Mouse (Mus musculus): ENCODE measurements at regions not wholly inside any gene's neighbourhood (a gene's known extent, or its start where the extent isn't known, plus 50 kb on each side); places are given as distances from the start of the nearest gene placed in this dataset.

DNA sequence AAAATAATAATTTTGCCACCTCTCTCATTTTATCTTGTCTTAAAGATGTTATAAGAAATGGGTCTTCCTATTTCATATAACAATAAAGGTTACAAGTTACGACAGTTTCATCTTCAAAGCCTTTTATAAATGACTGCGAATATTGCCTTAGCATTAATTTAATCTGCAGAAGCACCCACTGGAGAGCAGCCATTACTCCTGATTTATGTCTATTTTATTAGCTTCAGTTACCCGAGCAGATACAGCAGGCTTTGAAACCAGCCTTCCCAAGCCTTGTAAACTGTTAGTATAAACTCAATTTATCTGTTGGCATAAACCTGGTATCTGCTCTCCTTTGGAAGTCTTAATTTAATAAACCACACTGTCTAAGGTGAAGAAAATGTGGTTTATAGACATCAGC is 2851.6 kb upstream of the Gm6569 start:
- DNase-seq (ENCODE audit: low read depth) = no peak

DNA sequence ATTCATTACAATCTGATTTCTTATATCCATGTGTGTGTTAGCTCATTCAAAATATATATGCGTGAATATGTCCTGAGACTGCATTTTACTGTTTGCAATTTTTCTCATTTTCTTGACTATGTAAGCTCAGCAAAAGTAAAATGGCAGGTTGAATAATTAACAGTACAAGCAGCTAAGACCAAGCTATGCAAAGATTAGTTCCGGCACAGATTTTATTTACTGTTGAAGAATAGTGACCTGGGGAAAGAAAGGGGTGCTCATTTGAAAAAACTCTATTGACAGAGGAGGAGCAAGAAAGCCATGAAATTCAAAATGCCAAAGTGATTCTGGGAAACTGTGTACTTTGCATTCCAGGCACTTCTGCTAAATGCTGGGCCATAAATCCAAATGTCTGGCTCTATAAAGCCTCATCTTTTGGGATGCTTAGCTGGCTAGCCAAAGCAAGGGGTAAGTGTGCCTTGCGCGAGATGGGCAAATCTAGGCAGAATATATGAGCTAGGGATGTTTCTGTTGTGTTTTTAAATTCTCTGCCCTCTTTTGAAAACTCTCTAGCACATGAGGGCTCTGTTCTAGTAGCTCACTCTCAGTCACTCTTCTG is 2846.3 kb upstream of the Gm6569 start:
- DNase-seq (ENCODE audit: low read depth) = no peak

DNA sequence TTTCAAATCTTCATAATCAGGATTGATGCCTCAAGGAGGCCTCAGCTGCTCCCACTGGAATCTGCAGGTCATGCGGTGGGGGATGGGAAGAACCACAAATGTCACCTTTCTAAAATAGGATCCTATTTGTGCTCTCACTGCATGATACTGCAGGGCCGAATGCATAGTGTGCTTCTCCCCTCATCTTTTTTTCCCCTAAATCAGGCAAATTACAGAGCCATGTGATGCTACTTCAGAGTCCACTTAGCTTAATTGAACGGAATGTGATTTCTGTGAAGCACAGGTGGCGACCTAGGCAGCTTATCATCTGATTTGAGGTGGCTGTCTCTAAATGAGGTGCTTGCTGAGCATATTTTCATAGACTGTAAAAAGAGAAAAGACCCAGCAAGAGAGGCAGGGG is 2841.0 kb upstream of the Gm6569 start:
- DNase-seq (ENCODE audit: low read depth) = no peak

DNA sequence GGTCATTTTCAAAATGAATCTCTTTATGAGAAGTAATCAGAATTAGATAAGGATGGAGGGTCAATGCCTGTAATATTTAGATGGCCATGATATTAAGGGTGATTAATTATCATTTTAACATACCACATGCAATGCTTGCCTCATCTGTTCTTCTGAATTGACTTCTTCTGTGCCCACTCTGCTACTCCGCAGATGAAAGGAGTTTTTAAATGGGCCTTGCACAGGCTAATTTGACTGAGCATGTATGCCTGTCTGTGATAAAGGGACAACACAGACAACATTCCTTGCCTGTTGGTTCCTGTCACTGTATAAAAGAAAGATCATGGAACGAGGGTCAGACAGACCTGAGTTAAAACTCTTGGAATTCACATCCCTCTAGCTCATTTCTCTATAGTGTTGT is 2824.0 kb upstream of the Gm6569 start:
- no peak for DNase-seq (ENCODE audit: low read depth)

DNA sequence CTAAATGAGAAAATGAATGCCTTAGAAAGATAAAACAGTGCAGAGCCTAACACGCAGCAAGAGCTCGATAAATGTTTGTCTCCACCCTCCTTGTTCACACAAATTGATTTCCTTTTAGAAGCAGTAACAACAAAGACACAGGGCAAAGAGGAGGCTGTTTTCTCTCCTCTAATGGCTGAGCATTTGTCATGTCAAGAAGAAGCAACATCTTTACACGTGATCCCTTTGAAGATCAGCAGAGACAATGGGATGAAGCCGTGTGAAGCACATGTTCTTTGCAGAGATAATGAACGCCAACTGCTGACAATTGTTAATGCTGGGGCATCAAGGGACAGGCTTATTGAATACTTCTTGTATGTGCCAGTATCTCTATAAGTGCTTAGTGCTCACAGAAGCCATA is 2823.6 kb upstream of the Gm6569 start:
- DNase-seq (ENCODE audit: low read depth) = no peak

DNA sequence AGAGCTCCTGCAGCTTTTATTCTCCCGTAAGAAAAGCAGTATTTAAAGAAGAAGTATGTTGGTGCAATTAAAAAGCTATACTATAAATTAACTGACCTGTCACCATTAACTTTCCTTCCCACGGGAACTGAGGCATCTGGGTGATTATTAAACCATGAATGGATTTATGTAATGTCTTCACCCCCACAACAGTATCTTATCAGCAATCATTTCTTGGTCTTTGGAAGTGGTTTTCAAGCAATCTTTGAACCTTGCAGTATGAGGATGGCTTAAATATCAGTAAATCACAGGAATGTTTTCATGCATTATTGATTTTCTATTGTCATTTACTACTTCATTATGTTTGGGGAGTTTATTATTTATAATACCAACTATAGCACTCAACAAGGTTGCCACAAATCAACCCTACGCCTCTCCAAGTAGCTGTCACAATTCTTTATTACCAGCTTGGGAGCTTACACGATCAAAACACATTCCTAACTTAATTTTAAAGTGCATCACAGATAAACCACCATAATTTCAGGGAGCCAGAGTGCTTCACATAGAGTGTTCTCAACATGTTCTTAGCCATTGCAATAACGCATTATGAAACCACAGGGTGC is 2780.0 kb upstream of the Gm6569 start:
- DNase-seq (ENCODE audit: low read depth) = no peak

DNA sequence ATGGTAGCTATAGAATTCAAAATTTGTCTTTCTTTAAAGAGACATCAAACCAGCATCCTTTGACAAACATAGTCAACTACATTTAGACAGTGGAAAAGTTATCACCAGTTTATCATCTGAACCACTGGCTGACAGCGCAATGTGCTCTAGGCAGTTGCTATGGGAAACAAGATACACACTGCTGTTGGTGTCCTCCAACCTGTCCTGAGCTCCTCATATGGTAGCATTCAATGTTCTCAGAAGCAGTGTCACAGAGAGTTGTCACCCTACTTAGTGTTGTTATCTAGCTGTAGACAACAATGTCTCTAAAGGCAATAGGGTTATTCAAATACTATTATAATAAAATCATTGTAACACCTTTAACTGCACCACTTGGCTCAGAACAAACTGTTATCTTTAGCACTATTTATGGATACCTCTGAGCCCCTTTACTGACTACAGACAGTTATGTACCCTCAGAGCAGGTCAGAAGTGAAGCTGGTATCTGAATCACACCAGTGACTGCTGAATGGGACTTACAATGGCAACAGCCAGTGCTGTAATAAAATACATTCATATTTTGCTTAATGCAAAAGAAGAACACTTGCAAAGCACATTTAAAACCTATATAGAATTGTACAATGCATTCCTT is 2747.9 kb upstream of the Gm6569 start:
- no peak for DNase-seq (ENCODE audit: low read depth)

DNA sequence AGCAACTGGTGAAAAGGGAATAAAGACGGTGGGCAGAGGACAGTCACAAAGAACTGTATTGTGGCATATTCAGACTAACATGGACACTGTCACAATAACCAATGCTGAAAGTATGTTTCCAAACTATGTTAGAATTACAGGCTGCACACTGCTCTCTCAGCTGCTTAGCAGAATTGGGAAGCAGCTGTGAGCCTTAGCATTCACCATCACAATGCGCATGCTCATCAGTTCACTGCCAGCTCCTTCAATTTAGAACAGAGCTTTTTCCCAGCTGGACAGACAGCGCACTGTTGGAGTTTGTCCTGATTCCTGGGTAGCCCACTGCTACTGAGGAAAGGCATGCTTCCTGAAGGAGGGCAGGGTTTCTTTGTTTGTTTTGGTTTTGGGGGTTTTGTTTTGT is 2735.2 kb upstream of the Gm6569 start:
- DNase-seq (ENCODE audit: low read depth) = no peak

DNA sequence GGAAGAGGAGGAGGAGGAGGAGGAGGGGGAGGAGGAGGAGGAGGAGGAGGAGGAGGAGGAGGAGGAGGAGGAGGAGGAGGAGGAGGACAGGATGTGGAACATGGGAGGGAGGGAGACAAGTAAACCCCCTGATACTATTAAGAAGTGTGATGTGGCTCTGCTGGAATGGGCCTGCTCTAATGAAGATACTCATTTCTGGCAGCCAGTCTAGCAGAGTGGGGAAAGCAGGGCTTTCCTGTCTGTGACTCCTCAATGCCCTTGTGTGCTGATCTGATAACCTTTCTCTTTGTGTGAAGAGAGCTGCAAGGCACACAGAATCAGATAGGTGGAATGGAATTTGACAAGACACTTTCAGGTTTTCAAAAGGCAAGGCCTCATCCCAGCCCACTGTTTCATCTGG is 2704.6 kb upstream of the Gm6569 start:
- no peak for DNase-seq (ENCODE audit: low read depth)

DNA sequence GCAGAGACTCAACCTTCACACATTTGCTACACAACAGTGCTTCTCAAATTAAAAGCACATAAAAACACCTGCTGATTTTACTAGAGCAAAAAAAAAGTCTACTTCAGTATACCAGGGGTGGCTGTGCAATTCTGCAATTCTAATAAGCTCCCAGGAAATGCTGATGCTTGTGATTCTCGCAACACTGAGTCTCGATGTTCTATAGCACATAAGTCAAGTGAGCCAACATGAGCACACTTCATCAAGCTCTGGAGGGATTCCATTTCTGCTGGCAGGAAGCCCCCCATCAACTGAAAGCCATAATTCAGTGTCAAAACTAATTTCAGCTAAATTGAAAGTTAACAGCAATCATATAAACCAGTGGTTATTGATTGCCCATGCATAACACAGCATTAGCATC is 2676.7 kb upstream of the Gm6569 start:
- DNase-seq (ENCODE audit: low read depth) = no peak

DNA sequence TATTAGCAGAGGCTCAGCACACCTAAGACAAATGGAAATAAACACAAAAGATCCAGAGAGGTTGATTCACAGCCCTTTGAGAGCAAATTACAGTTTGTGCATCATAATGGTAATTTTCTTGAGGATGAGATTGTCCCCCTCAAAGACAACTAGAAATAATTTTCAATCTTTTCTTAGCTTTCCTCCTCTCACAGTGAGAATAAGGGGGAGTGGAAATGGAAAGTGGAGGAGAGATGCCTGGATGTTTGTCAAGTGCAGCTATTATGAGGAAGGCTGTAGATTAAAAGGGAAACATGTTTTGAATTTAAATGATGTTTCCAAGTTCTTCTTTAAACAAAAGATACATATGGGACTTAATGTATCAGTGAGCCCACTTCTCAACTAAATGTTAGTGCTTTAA is 2672.3 kb upstream of the Gm6569 start:
- DNase-seq (ENCODE audit: low read depth) = no peak

DNA sequence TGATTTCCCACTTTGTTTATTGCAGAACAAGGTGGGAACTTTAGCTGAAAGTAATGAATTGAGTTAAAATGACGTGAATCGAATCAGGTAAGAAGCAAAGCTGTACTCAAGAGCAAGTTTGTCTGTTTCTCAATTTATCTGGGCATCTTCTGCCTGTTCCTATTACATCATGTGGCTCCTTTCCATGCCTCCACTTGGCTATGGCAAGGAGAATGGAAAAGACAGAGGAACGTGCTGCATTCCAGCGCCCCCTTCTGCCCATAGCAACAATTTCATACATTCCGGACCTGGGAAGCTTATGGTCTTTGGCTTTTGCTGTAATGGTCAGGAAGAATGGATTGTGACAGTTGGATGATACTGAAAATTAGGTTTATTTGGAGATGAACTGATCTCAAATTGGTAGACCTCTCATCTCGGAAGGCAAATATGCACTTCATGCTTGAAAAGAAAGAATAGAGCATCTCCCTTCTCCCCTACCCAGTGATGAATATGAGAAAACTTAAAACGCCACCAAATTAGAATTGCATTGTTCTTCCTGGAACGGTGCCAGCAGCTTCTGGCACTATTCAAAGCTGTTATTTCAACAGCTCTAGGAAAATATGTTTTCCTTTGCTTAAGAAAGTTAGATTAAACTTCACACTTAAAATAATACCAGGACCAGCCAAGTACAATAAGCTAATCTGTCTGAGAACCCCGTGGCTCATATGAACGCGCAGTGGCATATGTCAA is 2639.2 kb upstream of the Gm6569 start:
- peak; percentile 45 for DNase-seq (ENCODE audit: low read depth)

DNA sequence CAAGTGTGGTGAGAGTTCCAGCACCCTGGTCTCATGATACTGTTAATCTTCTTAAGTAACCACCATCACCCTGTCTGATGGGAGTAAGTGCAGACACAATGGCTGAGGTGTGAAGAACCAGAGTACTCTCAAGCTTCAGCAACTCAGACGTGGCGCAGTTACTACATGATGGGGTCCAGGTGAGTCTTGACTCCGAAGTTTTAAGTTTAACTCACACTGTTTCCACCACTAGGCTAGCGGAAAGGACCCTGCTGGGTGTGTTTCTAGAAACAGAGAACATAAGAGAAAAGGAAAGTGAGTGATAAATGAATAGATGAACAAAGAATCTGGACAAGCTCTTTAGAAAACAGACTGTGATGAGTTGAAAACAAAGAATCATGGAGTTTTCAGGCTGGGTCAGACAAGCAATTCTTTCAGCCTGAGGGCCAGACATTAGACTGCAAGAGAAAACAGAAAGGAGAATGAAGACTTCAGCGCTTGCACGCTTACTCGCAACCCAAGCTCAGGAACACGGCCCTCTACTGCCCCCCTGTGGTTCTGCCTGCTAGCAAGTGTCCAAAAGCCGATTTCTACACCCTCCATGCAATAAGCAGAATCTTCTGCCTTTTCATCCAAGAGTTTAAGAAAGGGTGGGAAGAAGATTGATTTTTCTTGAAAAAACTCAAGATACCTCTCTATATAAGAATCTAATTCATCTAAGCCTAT is 2593.6 kb upstream of the Gm6569 start:
- DNase-seq (ENCODE audit: low read depth) = peak; percentile 84

DNA sequence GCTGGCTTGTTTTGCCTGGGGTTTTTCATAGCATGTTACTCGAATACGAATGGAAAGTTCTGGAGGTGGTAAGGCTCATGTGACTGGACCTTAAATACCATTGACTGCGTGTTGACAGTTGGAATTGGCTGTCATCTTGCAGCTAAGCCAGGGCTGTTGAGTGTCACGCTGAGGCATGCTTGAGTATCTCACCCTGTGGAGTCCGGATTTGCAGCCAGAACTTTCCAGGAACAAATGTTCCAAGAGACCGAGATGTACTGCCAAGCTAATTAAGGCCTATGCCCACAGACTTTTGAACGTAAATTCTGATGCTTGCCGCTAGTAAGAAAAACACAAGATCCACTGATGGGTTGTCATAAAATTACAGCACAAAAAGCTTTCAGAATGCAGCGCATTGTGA is 2590.8 kb upstream of the Gm6569 start:
- DNase-seq (ENCODE audit: low read depth) = peak; percentile 4

DNA sequence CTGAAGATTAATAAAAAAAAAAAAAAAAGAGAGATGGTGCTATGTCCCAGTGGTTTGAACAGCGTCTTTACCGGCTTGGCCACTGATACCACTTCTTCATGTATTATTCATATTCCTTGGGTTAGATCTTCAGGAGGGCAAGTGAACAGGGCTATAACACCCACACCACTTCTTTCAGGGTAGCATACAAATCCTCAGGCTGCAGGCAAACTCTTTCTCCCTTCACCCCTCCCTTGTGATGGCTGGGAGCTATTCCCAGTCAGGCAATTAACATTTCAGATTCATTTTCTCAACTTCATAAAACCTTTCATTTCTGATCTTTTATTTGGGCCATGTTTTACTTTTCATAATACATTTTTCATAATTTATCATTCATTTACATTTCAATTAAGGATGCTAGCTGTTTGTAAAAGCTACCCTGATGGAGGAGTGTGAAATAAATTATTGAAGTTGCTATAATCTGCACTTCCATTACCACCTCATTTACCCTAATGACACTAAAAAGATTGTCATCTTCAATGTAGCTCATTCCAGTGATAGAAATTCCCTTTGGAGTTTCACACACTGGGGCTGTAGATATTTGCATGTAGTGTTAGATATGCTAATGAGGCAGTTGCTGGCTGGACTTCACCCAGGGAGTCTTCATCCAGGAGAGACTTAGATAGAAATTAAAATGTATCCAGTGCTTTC is 2558.3 kb upstream of the Gm6569 start:
- DNase-seq (ENCODE audit: low read depth) = no peak

DNA sequence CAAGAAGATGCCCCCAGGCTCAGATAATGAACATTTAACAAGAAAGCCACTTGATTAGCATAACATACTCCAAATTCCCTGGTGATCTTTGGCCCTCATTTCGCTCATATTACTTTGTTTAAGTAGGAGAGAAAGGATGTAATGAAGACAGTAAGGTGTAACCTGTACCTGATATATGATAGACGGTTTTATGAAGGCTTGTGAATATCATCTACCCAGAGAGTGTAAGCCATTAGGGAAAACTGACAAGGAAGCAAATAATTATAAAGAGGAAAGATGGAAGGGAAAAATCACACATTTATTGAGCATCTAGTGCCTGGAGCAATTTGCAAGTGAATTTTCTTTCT is 2557.8 kb upstream of the Gm6569 start:
- DNase-seq (ENCODE audit: low read depth) = no peak

DNA sequence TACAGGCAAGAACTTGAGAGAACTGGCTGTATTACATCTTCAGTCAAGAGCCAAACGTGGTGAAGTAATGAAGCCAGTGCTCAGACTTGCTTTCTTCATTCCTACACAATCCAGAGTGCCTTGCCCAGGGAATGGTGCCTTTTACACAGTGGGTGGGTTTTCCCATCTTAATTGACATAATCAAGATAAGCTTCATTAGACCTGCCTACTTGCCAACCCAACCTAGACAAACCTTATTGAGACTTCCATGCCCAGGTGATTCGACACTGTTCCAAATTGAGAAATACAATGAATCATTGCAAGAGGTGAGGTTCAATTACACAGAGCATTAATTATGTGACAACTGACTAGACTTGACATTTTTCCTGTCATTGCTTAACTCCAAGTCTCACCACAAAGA is 2557.0 kb upstream of the Gm6569 start:
- no peak for DNase-seq (ENCODE audit: low read depth)

DNA sequence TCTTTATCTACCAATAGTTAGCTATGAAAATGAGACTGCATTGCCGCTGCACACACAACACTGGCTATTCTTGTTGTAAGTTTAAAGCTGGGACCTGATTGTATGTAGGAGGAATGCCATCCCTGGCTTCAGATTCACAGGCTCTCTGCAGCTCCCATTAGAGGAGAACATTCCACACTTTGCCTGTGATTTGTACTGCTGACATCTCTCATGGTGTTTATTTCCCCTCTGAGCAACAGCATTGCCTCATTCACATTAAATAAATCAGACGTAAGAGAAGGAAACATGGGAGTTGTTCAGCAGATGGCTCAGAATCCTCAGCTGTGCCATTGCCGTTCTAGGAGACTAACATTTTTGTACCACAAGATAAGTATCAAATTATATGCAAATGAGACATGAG is 2550.6 kb upstream of the Gm6569 start:
- DNase-seq (ENCODE audit: low read depth) = no peak

DNA sequence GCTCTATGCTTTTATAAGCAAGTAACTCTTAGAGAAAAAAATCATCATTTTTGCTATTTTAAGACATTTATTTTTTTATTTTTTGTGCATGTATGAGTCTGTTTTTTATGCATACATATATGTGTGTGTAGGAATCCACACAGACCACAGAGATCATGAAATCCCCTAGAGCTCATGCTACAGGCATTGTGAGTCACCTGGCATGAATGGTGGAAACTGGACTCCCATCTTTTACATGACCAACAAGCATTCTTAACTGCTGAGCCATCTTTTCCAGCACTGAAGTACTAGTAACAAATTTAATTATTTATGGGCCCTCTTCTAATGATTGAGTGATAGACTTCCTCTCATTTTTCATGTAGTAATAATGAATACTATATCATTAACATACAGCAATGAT is 2531.8 kb upstream of the Gm6569 start:
- DNase-seq (ENCODE audit: low read depth) = peak; percentile 68

DNA sequence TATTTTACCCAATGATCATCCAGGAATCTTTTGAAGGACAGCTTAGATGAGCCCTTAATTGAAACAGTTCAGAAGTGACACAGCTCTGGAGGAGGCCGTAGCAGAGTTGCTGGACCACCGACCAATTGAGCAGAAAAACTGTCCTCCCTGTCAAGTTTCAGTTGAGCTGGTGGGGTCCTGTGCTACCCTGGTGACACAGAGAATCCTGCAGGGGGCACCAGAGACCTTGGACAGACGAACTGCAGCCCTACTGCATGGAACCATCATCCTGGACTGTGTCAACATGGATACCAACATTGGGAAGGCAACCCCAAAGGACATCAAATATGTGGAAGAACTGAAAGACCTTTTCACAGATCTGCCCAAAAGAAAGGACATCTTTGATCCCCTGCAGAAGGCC is 2524.1 kb upstream of the Gm6569 start:
- DNase-seq (ENCODE audit: low read depth) = peak; percentile 32

DNA sequence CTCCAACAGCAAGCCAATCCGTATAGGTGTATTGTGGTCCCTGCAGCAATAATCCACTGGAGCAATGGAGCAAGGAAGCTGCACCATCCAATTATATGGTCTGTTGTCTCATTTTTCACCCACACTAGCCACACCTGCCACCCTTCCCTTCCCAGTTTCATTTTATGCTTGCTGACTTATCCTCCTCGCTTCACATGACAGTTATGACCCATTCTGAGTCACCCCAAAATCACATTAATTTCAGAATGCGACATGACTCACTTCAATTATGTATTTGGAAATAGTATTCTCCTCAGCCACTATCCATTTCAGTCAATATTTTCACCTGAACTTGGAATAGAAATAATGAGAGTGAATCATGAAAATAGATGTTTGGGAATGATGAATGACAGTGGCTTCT is 2507.8 kb upstream of the Gm6569 start:
- peak; percentile 66 for DNase-seq (ENCODE audit: low read depth)

DNA sequence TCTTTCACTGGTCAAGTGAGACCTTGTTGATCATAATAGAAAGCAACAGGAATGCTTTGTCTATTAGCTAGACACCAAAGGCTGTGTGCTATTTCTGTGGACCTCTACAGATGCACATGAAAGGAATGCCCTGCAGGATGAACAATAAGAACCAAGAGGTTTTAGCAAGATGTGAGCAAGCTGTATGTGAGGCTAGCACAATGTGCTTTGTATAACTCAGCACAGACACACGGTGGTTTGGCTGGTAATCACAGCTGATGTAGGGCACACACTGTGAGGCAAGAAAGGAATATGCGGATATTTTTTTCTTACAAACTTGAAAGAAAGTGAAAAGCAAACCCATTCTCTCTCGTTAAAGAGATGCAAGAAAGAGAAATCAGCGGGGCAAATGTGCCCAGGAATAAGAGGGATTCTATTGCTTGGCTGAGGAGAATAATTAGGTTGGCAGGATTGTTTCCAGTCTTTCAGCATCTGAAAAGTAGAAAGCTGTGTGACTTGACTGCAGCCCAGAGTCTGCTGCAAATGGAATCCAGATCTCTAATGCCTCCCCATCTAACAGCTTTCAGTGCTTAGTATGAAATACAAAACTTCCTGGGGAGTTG is 2476.1 kb upstream of the Gm6569 start:
- no peak for DNase-seq (ENCODE audit: low read depth)
